Mouse (Mus musculus) forebrain, embryonic 15.5 days (tissue): Measurements from ENCODE around the gene Zmat3. TPM values are rescaled to one million over a fixed set of nuclear protein-coding genes. Genes with fewer than 3 reads are reported as not detected.

Experiments
- ATAC-seq: fragments of 200-750 bp; cut with Nextera tagmentation; replicated peaks from 2 replicates; pipeline ENCODE4 v1.8.0; 2017; ENCODE audit warnings: mild to moderate bottlenecking, moderate TSS enrichment, moderate library complexity
- H3K27ac ChIP-seq: fragments of 300-500 bp; sonication (generic); replicated peaks from 2 replicates; pipeline ENCODE4 v1.5.1; 2015; ENCODE audit warnings: mild to moderate bottlenecking, inconsistent platforms
- H3K27me3 ChIP-seq: fragments of 300-500 bp; sonication (generic); 2 replicates; pipeline ENCODE4 v1.6.1; 2015; ENCODE audit warnings: inconsistent platforms
- H3K36me3 ChIP-seq: fragments of 300-500 bp; sonication (generic); 2 replicates; pipeline ENCODE4 v1.6.1; 2015; ENCODE audit warnings: mild to moderate bottlenecking, inconsistent platforms
- H3K4me1 ChIP-seq: fragments of 300-500 bp; sonication (generic); 2 replicates; pipeline ENCODE4 v1.6.1; 2015; ENCODE audit warnings: inconsistent platforms
- H3K4me2 ChIP-seq: fragments of 300-500 bp; sonication (generic); replicated peaks from 2 replicates; pipeline ENCODE4 v1.6.1; 2015; ENCODE audit warnings: mild to moderate bottlenecking, inconsistent platforms
- H3K4me3 ChIP-seq: fragments of 300-500 bp; sonication (generic); 2 replicates; pipeline ENCODE4 v1.5.1; 2015; ENCODE audit warnings: mild to moderate bottlenecking, inconsistent platforms
- H3K9ac ChIP-seq: fragments of 300-500 bp; sonication (generic); replicated peaks from 2 replicates; pipeline ENCODE4 v1.6.1; 2015; ENCODE audit warnings: mild to moderate bottlenecking, inconsistent platforms
- H3K9me3 ChIP-seq: fragments of 300-500 bp; sonication (generic); 2 replicates; pipeline ENCODE4 v1.6.1; 2016; ENCODE audit warnings: inconsistent platforms
- WGBS: fragments of 180-500 bp; shearing (Covaris S2); methylation state at CpG from one replicate; pipeline ENCODE4 v1.1.7; 2015; ENCODE audit warnings: mixed read lengths; 5-methylcytosine and 5-hydroxymethylcytosine counted together
- polyA plus RNA-seq: library from polyadenylated mRNA; unstranded; fragments of >200 nt; fragmentation: Nextera tagmentation; extraction: Ambion mirVana; gene quantifications from 2 replicates; pipeline ENCODE4 v1.2.1, GENCODE M21; 2015

Gene Zmat3
- polyA plus RNA-seq, 1 experiment from 2014 or later, result 6.4 TPM

DNA sequence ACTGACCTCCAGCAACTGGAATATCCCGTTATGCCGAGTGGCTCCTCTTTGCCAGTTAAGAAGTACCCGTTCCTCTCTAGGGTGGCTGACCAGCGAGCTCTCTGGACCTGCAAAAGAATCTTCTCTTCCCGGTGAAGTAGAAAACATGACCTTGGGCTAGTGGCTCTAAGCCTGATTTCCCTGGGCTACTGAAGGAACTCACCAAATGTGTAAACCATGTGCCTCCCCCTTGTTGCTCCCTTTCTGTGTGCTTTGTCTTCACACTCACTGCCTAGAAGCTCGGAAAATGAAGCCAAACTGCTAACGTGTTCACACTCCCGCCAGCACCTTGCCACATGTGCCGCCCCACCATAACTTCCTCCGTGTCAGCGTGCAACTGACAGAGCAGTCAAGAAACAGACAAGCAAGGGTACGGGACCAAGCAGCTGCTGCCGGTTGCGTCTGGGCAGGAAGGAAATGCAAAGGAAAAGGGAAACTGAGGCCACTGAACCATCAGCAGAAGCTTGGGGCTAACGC lies 47.9 kb downstream of the Zmat3 start:
- WGBS, result 66% methylated on average over 15 of the region's 15 CpGs
- Histone ChIP-seq H3K27me3 (no peaks in the 10 kb centered on the region), H3K4me1 (no peaks in the 10 kb centered on the region), H3K4me3 (no peak overlapping the region), H3K4me2 (no peak overlapping the region), H3K27ac (no peak overlapping the region), H3K9ac (no peak overlapping the region), H3K9me3 (no peaks in the 10 kb centered on the region), H3K36me3 (no peaks in the 10 kb centered on the region)
- peak; percentile 59 for ATAC-seq

DNA sequence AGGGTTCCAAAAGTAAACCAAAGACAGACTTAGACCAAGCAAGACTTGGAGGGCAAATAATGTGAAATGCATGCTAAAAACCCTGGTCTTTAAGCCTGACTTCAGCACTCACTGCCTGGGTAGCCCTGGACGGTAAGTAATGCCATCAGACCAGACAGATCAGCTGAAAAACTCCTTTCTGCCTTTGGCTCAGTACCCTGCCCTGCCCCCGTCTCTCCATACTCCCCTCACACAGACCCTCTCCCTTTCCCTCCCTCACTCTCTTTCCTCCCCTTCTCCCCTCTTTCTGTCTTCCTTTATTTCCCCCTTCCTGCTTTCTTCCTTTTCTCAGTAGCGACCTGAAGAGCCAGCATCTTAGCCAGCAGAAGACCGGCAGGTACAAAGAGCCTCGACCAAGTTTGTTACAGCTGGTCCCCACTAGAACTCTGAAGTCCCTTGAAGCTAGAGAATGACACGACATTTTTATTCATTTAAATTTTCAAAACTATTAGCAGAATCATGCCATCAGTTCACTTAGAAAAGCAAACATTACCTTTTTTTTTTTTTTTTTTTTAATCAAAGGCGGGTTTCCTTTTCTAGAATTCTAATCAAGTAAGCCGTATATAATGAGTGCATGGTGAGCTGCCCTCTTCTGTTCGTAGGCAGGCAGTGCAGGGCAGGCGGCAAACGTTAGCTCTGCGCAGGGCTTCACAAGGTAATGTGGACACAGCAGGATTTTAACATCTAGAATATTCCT lies 48.5 kb downstream of the Zmat3 start:
- Histone ChIP-seq H3K27me3 (no peaks in the 10 kb centered on the region), H3K4me1 (no peaks in the 10 kb centered on the region), H3K9ac (no peak overlapping the region), H3K27ac (no peak overlapping the region), H3K9me3 (no peaks in the 10 kb centered on the region), H3K4me2 (peak overlapping the region; percentile 7; the same call in 1 of the 2 replicates), H3K4me3 (no peak overlapping the region), H3K36me3 (no peaks in the 10 kb centered on the region)
- peak; percentile 91 for ATAC-seq
- 13% methylated on average over 12 of the region's 12 CpGs for WGBS

- WGBS, result 94% methylated on average over 4 of the region's 4 CpGs
- Histone ChIP-seq H3K4me2 (no peak overlapping the region), H3K36me3 (no peaks in the 10 kb centered on the region), H3K4me3 (no peak overlapping the region), H3K9me3 (no peaks in the 10 kb centered on the region), H3K27ac (no peak overlapping the region), H3K27me3 (no peaks in the 10 kb centered on the region), H3K4me1 (no peaks in the 10 kb centered on the region), H3K9ac (no peak overlapping the region)
- ATAC-seq, result no peak
Observed at GRCm38 (mm10) chr3:32314746-32315145, 51.1 kb downstream of the Zmat3 start.

GRCm38 (mm10) chr3:32304171-32304570 lies 61.6 kb downstream of the Zmat3 start:
- Histone ChIP-seq H3K9ac (no peak overlapping the region), H3K4me3 (no peak overlapping the region), H3K27ac (no peak overlapping the region), H3K4me1 (no peaks in the 10 kb centered on the region), H3K27me3 (no peaks in the 10 kb centered on the region), H3K36me3 (no peaks in the 10 kb centered on the region), H3K4me2 (no peak overlapping the region), H3K9me3 (no peaks in the 10 kb centered on the region)
- ATAC-seq, result no peak
- WGBS, result 38% methylated on average over 1 of the region's 1 CpGs

DNA sequence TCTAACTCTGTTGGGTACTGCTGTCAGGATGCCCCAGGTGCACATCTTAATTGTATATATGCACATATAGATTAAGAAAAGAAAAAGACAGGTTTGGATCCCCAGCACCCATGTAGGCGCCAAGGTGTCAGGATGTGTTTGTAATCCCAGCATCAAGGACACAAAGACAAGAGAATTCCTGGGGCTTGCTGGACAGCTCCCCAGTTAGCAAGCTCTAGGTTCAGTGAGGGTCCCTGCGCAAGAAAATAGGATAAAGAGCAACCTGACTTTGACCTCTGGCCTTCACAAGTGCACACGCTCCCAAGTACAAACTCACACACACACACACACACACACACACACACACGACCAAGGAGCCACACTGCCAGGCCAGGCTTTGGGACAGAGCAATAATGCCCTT lies 73.8 kb downstream of the Zmat3 start:
- Histone ChIP-seq H3K36me3 (no peaks in the 10 kb centered on the region), H3K4me2 (no peak overlapping the region), H3K27ac (no peak overlapping the region), H3K9me3 (no peaks in the 10 kb centered on the region), H3K4me1 (no peaks in the 10 kb centered on the region), H3K9ac (no peak overlapping the region), H3K4me3 (no peak overlapping the region), H3K27me3 (no peaks in the 10 kb centered on the region)
- no peak for ATAC-seq
- WGBS, result 53% methylated on average over 4 of the region's 4 CpGs

Other genes starting within 250 kb of the Zmat3 start
- 14.8 and 17.6 TPM in 2 replicates for gene Pik3ca, start 31.7 kb upstream of the Zmat3 start, polyA plus RNA-seq
- gene Kcnmb3, start 126.2 kb upstream of the Zmat3 start, polyA plus RNA-seq, result 0.14 and 0.25 TPM in 2 replicates
- gene Zfp639, start 144.2 kb upstream of the Zmat3 start, polyA plus RNA-seq, result 37.9 and 39.3 TPM in 2 replicates
- gene Mfn1, start 163.5 kb upstream of the Zmat3 start, polyA plus RNA-seq, result 34.4 and 35.6 TPM in 2 replicates